Mouse (Mus musculus) frontal cortex, postnatal 14 days (tissue): ENCODE measurements around the gene Olfr282.
"Not testable (repeated sequence)": the region's sequence is repeated elsewhere in the genome, so short reads cannot be mapped to it uniquely, and the experiment has no call there.

Experiments
- DNase-seq, 2 experiments: peaks; one replicate each; pipeline ENCODE4 v3.0.0; 2022; ENCODE audit warnings: low spot score in 2 of 2

The Olfr282 gene

DNA sequence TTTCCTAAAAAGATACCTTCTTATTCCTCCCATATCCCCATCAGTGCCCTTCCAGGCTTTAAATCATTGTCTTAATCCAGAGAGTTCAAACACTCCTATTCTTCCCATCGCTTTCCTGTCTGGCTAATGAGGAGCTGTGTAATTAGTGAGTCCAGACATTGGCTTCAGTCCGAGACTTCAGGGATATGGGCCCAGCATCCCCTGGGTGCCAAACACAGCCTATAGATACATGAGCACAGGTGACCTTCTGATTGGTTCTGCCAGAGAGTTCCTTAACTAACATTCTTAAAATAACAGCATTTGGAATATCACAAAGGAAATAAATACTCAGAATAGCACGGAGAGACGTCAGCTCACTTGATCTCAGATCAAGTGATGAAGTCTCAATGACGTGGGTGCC lies at the start of gene Olfr282:
Gene Olfr282, plus strand, starts transcription at position 301 of the 400 bp plus-strand sequence.
- not testable (repeated sequence) for DNase-seq

DNA sequence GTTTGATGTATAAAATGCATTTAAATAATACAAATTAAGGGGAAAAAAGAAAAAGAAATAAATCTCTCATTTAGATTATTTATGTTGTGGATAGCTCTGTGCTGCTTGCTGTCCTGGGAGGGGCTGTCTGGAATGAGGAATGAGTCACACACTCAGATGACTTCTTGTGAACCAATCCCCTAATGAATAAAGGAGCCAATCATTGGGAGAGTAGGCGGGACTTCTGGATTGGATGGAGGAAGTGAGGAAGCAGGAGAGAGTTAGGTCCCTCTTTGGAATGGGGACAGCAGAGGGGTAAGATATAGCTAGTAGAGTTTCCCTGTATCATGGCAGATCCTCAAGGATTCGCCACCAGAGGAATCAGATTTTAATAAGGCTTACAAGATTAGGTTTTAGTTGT lies 43.4 kb upstream of the Olfr282 start:
- DNase-seq: no peak

DNA sequence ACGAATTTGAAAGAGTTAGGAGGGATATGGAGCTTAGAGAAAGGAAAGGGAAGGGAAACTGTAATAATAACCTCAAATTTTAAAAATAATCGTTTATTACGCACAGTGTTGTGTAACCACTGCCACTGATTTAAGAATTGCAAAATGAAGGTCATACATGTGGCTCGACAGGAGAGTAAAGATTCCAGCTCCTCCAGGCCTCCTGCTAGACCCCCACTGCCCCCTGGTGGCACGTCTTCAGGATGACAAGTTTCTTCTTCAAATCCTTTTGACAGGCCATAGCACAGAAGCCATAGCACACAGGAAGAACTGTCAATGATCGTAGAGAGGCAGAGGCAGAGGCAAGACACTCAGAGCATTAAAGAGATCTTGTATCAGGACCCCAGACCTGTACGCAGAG lies 41.2 kb upstream of the Olfr282 start:
- DNase-seq: peak; percentile 31 to 67

DNA sequence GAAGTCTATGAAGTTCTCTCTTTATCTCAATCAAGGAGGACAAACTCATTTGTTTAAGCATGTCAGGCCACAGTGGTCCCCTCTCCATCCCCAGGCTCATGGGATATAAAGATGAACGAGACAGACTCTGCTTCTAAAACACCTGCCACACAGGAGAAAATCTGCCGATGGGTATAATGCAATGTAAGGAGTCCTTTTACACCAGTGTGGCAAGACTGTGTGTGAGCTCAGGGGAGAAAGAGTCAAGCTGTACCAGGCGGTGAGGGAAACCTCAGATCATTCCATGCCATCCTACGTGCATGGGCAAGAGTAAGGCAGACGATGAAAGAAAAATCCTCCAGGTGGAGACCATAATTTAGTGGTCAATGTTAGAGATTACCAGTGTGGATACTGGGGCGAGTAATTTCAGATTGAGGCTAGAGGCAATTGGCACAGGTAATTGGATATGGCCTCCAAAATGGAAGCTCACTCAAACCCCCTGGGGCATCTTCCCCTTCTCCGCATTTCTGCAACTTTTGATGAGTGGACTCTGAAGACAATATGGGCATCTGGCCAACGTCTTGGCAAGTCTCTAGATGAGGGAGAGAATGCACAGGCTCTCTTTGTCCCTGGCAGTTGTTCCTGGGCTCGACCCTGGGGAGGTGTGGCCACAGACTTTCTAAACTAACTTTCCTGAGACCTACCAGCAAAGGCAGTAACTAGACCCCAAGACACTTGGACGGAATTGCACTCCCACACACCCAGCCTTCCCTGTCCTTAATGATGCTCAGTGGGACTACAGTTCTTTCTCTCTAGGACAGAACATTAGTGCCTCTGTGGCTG lies 39.7 kb upstream of the Olfr282 start:
- DNase-seq: no peak

DNA sequence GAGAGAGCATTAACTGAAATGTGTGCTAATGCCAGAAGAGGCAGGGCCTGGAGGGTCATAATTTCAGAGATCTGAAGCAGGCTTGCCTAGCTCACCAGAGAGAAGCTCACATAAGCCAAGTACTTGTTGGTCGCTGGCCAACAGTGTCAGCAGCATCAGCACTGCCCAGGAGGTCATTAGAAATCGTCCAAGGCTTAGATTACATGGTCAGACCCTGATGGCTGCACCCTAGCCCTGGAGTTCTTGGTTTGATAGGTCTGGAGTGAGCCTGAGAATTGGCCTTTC lies 39.2 kb upstream of the Olfr282 start:
- DNase-seq: no peak

DNA sequence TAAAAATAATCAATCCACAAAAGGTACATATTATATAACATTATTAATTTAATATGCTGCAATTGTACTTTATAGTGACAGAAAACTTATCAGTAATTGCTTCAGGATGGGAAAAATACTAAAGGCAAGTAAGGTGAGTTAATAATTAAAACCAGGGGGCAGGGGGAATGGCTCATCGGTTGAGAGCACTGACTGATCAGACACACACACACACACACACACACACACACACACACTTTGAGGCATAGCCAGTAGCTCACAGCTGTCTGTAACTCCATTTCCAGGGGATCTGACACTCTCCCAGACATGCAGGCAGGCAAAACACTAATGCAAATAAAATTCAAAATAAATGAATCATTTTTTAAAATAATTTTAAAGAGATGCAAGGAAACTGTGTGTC lies 33.9 kb upstream of the Olfr282 start:
- no peak for DNase-seq

DNA sequence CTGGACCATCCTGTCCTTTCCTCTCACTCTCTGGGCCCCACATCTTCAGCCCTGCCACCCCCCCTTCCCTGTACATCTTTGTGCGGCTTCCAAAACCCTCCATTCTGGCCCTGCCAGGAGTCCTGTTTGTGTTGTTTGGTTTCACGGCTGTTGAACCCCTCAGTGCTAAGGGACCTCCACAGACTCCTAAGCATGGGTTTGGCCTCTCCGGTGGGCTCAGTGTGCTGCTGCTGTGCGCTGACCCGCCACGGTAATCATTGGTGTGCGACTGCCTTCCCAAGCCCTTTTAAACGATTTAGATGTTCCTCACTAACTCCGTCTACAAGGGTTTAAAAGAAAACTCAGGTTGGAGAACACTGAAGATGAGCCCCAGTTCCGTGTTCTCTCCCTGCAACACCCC lies 28.7 kb upstream of the Olfr282 start:
- no peak for DNase-seq

DNA sequence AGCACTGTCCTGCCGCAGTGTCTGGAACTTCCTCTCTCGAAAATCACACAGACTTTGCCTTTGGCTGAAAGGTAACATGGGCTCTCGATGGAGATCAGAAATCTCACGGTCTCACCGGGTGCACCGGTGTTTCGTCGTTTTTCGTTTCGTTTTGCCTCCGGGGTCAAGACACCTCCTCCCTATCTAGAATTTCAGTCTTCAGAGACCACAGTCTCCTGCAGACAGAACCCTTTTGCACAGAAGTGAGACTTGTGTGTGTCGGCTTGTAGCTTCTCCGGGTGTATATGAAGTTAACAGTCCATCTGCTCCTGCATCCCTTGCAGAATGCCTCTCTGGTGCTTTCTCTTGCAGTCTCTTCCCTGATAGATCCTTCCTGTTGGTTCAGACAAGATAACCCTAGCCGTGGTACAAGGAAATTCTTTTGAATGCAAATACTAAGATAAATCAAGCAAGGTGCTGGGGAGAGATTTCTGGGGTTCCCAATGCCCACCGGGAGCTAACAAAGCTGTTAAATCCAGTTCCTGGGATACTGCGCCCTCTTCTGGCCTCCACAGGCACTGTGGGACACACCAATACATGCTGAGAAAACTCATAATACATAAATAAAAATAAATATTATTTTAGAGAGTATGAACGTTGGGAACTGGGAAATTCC lies 22.5 kb upstream of the Olfr282 start:
- peak in 1 of 2 experiments; percentile 22 for DNase-seq

DNA sequence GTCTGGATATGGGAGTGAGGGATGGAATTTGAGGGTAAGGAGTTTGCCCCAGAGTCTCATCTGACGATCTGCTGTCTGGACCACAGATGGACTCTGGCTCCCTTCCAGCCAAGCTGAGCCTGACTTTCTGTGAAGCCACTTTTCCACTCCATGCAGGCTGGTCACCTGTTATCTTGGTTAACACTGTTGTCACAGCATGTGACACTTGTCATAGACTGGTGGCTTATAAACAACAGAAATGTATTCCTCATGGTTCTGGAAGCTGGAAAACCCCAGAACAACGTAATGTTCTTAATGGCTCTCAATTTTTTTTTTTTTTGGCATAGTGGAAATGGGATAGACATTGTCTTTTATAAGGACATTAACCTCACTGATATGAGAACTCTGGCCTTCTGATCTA lies 21.4 kb upstream of the Olfr282 start:
- DNase-seq: no peak

DNA sequence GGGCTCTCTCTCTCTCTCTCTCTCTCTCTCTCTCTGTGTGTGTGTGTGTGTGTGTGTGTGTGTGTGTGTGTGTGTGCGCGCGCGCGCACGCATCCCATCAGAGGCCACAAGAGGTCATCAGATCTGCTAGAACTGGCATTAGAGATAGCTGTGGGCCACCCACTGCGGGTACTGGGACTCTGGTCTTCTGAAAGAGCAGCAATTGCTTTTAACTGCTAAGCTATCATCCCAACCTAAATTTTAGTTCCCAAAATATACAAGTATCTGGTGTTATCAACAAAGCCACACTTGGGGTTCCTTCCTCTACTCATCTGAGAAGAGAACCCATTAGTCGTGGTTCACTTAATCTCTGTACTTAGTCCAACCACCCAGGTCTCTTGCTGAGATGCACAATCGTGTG lies 20.8 kb upstream of the Olfr282 start:
- no peak for DNase-seq

DNA sequence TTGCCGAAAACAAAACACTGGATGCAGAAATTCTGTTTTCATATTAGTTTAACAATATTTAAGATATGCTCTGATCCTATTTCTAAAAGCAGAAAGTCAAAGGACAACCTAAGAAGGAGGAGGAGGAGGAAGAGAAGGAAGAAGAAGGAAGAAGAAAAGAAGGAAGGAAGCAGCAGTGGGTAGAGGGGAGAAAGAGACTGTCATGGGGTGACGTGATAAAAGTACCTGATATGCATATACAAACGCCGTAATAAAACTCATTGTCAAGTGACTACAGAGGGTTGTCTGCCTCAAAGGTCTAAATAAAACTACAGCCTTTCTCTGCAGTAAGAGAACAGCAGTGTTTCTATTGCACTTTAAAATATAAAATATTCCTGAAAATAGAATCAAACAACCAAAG lies 15.0 kb upstream of the Olfr282 start:
- no peak for DNase-seq

DNA sequence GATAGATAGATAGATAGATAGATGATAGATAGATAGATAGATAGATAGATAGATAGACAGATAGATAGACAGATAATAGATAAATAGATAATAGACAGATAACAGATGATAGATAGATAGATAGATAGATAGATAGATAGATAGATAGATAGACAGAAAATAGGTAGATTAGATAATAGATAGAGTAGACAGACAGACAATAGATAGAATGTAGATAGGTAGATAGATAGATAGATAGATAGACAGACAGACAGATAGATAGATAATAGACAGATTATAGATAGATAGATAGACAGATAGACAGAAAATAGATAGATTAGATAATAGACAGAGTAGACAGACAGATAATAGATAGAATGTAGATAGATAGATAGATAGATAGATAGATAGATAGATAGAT lies 14.2 kb upstream of the Olfr282 start:
- DNase-seq: not testable (repeated sequence)

DNA sequence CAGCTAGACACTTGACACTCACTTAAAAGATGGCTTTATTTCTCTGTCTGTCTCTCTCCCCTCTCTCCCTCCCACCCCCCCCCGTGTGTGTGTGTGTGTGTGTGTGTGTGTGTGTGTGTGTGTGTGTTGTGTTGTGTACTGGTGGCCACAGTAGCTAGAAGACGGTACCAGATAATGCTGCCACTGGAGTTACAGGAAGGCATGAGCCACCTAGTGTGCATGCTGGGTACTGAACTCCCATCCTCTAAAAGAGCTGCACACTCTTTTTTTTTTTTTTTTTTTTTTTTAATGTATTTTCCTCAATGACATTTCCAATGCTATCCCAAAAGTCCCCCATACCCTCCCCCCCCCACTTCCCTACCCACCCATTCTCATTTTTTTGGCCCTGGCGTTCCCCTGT lies 13.7 kb upstream of the Olfr282 start:
- not testable (repeated sequence) for DNase-seq

DNA sequence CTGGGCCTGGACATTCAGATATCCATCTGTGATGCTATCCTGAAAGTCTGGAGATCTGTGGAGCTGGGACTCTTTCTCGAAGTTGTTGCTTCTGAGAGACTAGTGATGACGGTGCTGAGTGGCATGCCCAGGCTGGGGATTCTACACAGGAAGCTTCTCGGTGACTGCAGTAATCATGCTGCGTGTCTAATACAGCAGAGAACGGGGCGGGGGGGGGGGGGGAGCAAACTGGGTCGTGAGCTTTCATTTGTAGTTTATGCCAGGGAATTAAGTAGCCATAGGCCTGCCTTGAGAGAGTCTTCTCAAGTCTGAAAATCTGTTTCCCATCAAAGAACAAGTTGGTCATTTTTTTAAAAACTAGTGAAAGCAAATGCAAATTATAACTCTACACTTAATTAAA lies 12.9 kb upstream of the Olfr282 start:
- DNase-seq: no peak

DNA sequence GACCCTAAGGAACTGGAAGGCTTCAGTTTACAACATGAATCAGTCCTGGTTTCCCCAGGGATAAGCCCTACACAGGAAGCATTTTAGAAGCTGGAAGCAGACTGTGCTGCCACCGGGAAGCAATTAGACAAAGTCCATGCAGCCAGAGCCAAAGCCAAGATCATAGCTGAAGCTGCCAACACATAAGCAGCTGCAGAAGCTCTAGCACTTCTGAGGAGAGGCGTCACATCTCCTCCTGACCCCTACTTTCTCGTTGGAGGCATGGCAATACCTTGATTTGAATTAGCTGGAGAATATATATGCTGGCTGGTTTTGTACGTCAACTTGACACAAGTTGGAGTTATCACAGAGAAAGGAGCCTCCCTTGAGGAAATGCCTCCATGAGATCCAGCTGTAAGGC lies 10.1 kb upstream of the Olfr282 start:
- DNase-seq: no peak

DNA sequence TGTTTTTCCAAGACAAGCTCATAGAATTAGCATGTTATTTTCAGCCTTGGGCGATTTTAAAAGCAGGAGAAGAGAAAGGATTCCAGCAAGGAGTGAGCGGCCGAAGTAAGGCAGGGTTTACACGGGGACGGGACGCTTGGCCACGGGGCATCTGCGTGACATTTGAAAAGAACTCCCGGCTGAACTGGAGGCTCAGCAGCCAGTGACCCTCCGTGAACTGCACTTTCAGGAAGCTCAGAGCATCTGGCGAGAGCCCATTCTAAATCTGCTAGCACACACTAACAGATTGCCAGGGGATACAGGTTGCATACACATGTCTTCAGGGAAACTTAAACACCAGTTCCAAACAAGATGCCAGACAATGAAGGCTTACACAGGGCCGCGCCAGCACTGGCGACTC lies 6.7 kb upstream of the Olfr282 start:
- DNase-seq: no peak

DNA sequence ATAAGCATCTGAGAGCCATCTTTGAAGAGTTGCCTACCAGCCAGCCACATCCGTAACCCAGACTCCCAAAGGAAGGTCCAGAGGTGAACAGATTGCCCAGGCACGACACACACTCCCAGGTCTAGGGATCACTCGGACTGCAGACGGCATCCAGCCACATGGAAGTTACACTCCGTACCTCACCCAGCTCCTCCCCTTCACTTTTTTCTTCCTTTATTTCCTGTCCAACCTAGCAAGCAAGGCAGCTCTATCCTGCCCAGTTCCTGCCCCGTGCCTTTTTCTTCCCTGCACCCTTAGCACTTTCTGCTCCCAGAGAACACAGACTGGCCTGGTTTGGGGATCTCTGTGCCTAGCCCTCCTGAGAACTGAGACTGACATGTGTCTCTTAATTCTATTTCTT lies 6.3 kb upstream of the Olfr282 start:
- no peak for DNase-seq

DNA sequence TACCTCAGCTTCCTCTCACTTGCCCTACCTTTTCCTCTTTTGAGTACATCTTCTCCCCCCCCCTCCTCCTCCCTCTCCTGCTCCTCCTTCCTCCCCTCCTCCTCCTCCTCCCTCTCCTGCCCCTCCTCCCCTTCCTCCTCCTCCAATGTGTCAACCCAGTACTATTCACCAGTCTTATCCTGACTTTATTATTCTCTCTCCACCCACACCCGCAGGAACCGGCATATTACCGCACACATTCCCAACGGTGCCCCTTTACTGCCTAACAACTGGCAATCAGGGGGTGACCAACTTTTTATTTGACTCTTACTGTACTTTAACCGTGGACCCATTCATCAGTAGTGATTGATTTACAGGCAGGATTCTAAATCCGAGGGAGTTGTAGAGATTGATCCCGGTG lies 5.8 kb upstream of the Olfr282 start:
- no peak for DNase-seq

DNA sequence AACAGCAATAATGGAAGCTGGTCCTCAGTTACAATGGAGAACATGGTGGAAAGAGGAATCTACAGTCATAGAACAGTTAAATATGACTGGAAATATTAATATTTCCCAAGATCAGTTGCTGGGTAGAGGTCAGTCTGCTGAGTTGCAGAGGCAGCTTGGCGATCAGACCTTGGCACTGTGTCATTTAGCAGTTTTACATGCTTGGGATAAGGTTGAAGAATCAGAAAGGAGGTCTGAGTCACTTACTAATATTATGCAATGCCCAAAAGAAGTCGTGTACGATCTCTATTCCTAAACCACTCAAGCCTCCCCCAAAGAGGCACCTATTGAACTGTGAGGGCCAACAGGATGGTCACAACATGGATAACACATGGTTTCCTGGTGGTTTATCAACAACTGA lies 13.5 kb downstream of the Olfr282 start:
- DNase-seq: no peak

DNA sequence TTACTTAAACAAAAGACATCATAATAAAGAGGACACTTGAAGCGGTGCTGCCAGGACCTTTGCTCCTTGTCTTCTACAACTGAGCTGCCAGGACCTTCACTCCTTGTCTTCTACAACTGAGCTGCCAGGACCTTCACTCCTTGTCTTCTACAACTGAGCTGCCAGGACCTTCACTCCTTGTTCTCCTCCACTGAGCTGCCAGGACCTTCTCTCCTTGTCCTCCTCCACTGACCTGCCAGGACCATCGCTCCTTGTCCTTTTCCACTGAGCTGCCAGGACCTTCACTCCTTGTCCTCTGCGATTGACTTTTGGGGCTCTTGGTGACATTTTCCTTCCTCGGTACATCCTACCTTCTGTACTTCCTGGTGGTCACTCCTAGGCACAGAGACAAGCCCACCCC lies 17.5 kb downstream of the Olfr282 start:
- no peak for DNase-seq

DNA sequence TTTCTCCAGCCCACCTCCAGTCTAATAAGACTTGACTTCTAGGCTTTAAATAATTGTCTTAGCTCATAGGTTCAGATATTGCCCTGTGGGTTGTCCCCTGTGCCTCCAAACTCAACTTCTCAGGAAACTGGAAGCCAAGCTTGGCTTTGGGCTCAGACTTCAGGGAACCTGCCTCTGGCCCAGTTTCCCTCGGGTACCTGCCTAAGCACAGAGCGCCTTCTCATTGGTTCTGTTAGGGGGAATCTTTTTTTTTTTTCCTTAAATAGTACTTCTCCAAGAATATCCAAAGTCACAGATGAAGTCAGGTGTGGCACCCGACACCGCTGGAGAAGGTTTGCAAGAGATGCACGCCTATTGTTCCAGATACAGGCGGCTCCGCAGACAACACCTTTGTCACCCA lies 21.3 kb downstream of the Olfr282 start, which contains the start of gene Olfr281:
Gene Olfr281, plus strand, starts transcription at position 301 of the 400 bp plus-strand sequence.
- no peak for DNase-seq

DNA sequence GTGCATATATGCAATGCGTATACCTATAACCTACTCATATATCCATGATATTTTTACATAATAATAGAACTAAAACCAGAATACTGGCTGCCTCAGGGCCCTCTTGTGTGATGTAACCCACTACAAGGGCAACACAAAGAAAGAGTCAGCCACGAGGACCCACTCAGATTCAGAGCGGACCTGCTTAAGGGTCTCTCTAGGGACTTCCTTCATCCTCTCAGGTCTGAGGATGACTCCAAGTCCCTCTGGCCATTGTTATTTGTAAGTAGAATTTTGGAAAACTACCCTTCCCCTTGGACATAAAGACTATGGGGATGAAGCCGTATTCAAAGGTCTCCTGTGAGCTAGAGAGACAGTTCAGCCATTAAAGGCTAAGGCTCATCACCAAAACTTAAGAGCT lies 38.6 kb downstream of the Olfr282 start, which contains the start of gene OR5BS1P:
Gene OR5BS1P, plus strand, starts transcription at position 301 of the 400 bp plus-strand sequence.
- no peak for DNase-seq

DNA sequence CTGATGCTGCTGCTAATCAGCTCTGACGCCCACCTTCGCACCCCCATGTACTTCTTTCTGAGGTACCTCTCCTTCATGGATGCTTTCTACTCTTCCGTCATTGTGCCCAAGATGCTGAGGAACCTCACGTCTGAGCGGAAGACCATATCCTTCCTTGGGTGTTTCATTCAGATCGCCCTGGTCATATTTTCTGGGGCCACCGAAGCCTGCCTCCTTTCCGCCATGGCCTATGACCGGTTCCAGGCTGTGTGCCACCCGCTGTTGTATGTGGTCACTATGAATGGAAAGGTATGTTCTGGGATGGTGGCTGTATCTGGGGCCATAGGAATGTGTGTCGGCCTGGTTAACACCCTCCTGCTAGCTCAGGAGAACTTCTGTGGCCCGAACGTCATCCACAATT lies 40.5 kb downstream of the Olfr282 start:
- no peak for DNase-seq

DNA sequence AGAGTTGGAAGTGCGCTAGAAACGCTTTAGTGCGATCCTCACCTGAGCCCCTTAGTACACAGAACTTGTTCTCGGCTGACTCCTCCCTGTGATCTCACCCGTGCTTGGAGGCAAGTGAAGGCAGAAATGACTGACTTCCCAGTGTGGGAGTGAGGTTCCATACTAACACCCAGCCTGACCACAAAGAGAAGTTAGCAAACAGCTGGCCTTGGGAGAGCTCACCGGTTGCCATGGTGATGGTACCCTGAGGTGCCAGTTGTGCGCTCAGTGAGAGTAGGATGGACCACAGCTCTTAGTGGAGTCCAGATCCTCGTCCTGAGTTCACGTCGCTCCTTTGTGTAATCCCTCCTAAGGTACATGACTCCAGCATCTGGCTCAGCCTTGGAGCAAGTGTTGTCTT lies 43.9 kb downstream of the Olfr282 start:
- DNase-seq: no peak
